Mouse (Mus musculus) gonadal fat pad, adult 2 months (tissue): Measurements from ENCODE around the gene Aym1. TPM values are rescaled to one million over a fixed set of nuclear protein-coding genes. Genes with fewer than 3 reads are reported as not detected.
"Not testable (repeated sequence)": the region's sequence is repeated elsewhere in the genome, so short reads cannot be mapped to it uniquely, and the experiment has no call there.

Experiments
- DNase-seq: peaks from one replicate; pipeline ENCODE4 v3.0.0-alpha.2; 2012; ENCODE audit warnings: low read depth
- polyA plus RNA-seq: library from polyadenylated mRNA; depleted of rRNA; stranded (reverse); fragments of >200 nt; gene quantifications from 2 replicates; pipeline ENCODE4 v1.2.3, GENCODE M21; 2012; rRNA removed

Gene Aym1
- polyA plus RNA-seq, result not detected in 2 replicates

- no peak for DNase-seq
These were observed at the start of gene Aym1 for GRCm38 (mm10) chr5:113357186-113357585. Gene Aym1 (plus strand): TSS chr5:113357294.

GRCm38 (mm10) chr5:113309491-113310376 lies 47.4 kb upstream of the Aym1 start:
- no peak for DNase-seq

- no peak for DNase-seq
These were observed 46.6 kb upstream of the Aym1 start, which contains the start of gene Sgsm1 for GRCm38 (mm10) chr5:113310377-113311003. Gene Sgsm1 (minus strand): TSS chr5:113310786.

- DNase-seq, result no peak
These were observed 43.1 kb upstream of the Aym1 start for GRCm38 (mm10) chr5:113313998-113314397.

- DNase-seq, result no peak
These were observed 33.1 kb upstream of the Aym1 start for GRCm38 (mm10) chr5:113323784-113324638.

GRCm38 (mm10) chr5:113329463-113329862 lies 27.6 kb upstream of the Aym1 start:
- no peak for DNase-seq

- DNase-seq, result no peak
These were observed 26.9 kb upstream of the Aym1 start for GRCm38 (mm10) chr5:113330202-113330601.

GRCm38 (mm10) chr5:113332239-113332638 lies 24.9 kb upstream of the Aym1 start:
- no peak for DNase-seq

GRCm38 (mm10) chr5:113332899-113333298 lies 24.2 kb upstream of the Aym1 start:
- no peak for DNase-seq

GRCm38 (mm10) chr5:113334621-113335530 lies 22.2 kb upstream of the Aym1 start:
- no peak for DNase-seq

GRCm38 (mm10) chr5:113335732-113336131 lies 21.4 kb upstream of the Aym1 start:
- no peak for DNase-seq

GRCm38 (mm10) chr5:113336281-113336680 lies 20.8 kb upstream of the Aym1 start:
- DNase-seq, result no peak

GRCm38 (mm10) chr5:113344635-113345386 lies 12.3 kb upstream of the Aym1 start:
- DNase-seq, result no peak

GRCm38 (mm10) chr5:113345781-113346180 lies 11.3 kb upstream of the Aym1 start:
- DNase-seq, result no peak

- DNase-seq, result not testable (repeated sequence)
These were observed 10.4 kb upstream of the Aym1 start for GRCm38 (mm10) chr5:113346651-113347050.

GRCm38 (mm10) chr5:113347593-113347992 lies 9.5 kb upstream of the Aym1 start:
- no peak for DNase-seq

GRCm38 (mm10) chr5:113348597-113348996 lies 8.5 kb upstream of the Aym1 start:
- DNase-seq, result no peak

- DNase-seq, result no peak
These were observed 7.9 kb upstream of the Aym1 start for GRCm38 (mm10) chr5:113349226-113349625.

- no peak for DNase-seq
These were observed 7.3 kb upstream of the Aym1 start for GRCm38 (mm10) chr5:113349810-113350209.

- DNase-seq, result no peak
These were observed 5.3 kb upstream of the Aym1 start for GRCm38 (mm10) chr5:113351768-113352167.
